Mouse (Mus musculus) kidney, adult 2 months (tissue): ENCODE measurements at regions not wholly inside any gene's neighbourhood (a gene's known extent, or its start where the extent isn't known, plus 50 kb on each side); places are given as distances from the start of the nearest gene placed in this dataset.

Experiments
- DNase-seq: peaks from one replicate; pipeline ENCODE4 v3.0.0; 2021
- H3K27ac ChIP-seq: fragments of 200-500 bp; 2 replicates; pipeline ENCODE4 v1.5.1; 2012; ENCODE audit warnings: low read depth, low read length, control low read depth, inconsistent platforms; ENCODE audit not compliant: insufficient read depth
- H3K27me3 ChIP-seq: fragments of 200-500 bp; replicated peaks from 2 replicates; pipeline ENCODE4 v1.6.1; 2012; ENCODE audit warnings: mild to moderate bottlenecking, moderate library complexity, low read length, inconsistent platforms; ENCODE audit not compliant: control insufficient read depth, insufficient read depth
- H3K36me3 ChIP-seq: fragments of 200-500 bp; 2 replicates; pipeline ENCODE4 v1.6.1; 2012; ENCODE audit warnings: mild to moderate bottlenecking, moderate library complexity, low read length, inconsistent platforms; ENCODE audit not compliant: control insufficient read depth, insufficient read depth
- H3K4me1 ChIP-seq: fragments of 200-500 bp; 2 replicates; pipeline ENCODE4 v1.6.1; 2011; ENCODE audit warnings: low read length; ENCODE audit not compliant: control insufficient read depth, insufficient read depth
- H3K4me3 ChIP-seq: fragments of 200-500 bp; 2 replicates; pipeline ENCODE4 v1.5.1; 2011; ENCODE audit warnings: mild to moderate bottlenecking, low read depth, low read length, control low read depth; ENCODE audit not compliant: insufficient read depth
- CTCF ChIP-seq: fragments of 200-500 bp; conservative IDR thresholded peaks from 2 replicates; pipeline ENCODE4 v1.5.1; 2011; ENCODE audit warnings: low read depth, mild to moderate bottlenecking, control low read depth, low read length, moderate library complexity, mixed read lengths; ENCODE audit not compliant: insufficient read depth, insufficient read length
- POLR2A ChIP-seq: fragments of 200-500 bp; IDR thresholded peaks from one replicate; pipeline ENCODE4 v1.6.1; 2011; ENCODE audit warnings: low read depth, low read length, control low read depth
- WGBS: fragments of 180-500 bp; shearing (Covaris S2); methylation state at CpG from one replicate; pipeline ENCODE4 v1.1.7; 2018; 5-methylcytosine and 5-hydroxymethylcytosine counted together

DNA sequence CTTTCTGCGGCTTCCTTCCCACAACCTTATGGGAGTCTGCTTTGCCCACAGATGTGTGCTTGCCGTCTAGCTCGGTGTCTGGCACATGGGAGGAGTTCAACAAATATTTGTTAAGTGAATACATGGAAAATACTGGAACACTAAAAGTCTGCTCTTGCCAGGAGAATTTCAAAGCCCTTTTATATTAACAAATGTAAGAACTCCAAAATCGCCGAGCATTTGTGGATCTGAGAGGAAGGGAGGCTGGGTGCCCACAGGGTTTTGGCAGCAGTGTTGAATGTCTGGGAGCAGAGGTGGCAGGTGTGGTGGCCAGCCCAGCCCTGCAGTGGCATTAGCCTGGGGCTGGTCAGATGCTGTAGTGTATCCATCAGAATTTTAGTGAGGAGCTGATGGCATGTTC, 281.6 kb downstream of the Tbc1d1 start:
- 76% methylated on average over 5 of the region's 5 CpGs for WGBS
- no peak for DNase-seq
- no peak overlapping the region for H3K4me3 ChIP-seq
- no peaks in the 10 kb centered on the region for H3K36me3 ChIP-seq
- TF ChIP-seq CTCF: no peak
- TF ChIP-seq POLR2A: no peak
- H3K27ac ChIP-seq: no peak overlapping the region
- peaks cover 5% of the 10 kb centered on the region for H3K4me1 ChIP-seq
- no peaks in the 10 kb centered on the region for H3K27me3 ChIP-seq

DNA sequence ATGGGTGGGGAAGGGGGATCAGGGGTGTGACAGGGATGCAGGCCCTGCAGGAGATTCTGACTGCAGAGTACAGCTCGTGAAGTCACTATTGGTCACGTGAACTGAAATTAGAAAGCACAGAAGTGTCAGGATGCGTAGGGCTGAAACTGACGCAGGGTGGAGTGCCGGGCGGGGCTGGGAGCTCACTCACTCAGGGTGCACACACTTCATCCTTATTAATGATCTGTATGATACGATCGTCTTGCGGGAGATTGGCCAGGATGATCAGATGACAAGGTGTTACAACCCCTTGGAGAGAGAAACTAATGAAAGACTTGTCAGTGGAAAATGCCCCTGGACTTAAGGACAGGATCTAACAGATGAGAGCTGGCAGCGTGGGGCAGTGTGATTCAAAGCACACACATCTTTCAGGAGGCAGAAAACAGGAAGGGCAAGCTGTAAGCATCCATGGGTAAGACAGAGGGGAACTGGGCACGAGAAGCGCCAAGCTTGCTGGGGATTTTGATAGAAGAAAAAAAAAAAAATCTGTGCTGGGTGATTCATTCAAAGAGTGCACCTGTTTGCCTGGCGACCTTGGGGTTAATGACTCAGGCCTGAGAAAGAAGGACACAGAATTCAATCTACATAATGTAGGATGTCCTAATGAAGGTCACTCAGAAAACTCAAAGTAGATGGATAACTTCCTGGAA, 282.5 kb downstream of the Tbc1d1 start:
- WGBS: 62% methylated on average over 13 of the region's 13 CpGs
- Histone ChIP-seq H3K27ac (no peak overlapping the region), H3K27me3 (no peaks in the 10 kb centered on the region), H3K36me3 (no peaks in the 10 kb centered on the region), H3K4me3 (no peak overlapping the region), H3K4me1 (peaks cover 5% of the 10 kb centered on the region)
- no peak for DNase-seq
- TF ChIP-seq CTCF: no peak

DNA sequence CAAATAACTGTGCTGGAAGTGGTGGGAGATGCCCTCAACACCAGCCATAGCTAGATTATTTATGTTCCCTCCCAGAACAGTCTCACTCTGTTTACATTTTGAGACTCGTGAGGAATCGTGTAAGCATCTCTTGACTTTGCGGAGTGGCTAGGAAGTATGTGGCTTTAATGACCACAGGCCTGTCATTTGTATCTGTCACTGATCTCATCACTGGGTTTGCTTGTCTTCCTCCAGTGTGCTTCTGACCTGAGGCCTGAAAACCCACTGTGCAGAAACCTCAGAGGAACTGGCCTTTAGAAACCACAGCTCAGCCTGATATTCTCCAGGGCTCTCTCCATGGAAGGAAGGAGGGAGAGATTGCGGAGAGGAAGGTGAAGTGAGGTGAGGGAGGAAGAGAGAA, 291.7 kb downstream of the Tbc1d1 start:
- 83% methylated on average over 4 of the region's 4 CpGs for WGBS
- DNase-seq: no peak
- Histone ChIP-seq H3K36me3 (no peaks in the 10 kb centered on the region), H3K27me3 (no peaks in the 10 kb centered on the region), H3K4me1 (no peaks in the 10 kb centered on the region), H3K4me3 (no peak overlapping the region), H3K27ac (no peak overlapping the region)
- TF ChIP-seq CTCF (no peak), POLR2A (no peak)

- no peak for DNase-seq
- Histone ChIP-seq H3K36me3 (no peaks in the 10 kb centered on the region), H3K4me3 (no peak overlapping the region), H3K27me3 (no peaks in the 10 kb centered on the region), H3K27ac (no peak overlapping the region), H3K4me1 (no peaks in the 10 kb centered on the region)
- 35% methylated on average over 1 of the region's 1 CpGs for WGBS
- TF ChIP-seq CTCF (no peak), POLR2A (no peak)
Observed at GRCm38 (mm10) chr5:64452668-64453334, 296.7 kb downstream of the Tbc1d1 start.

DNA sequence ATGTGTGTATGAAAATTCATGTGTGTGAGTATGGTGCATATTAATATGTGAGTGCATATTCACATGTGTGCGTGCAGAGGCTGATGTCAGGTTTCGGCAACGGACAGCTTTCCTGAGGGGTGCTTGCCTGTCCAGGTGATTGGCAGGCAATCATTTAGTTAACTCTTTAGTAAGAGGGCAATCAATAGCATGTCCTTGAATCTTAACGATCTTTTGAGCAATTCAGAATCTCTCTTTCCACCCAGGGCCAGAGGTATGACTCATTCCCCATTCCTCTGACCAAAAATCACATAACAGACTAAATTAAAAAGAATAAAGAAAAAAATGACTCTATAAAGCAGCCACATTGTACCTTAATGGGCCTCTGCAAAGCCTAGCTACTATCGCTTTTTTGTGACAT, 303.7 kb downstream of the Tbc1d1 start:
- Histone ChIP-seq H3K36me3 (no peaks in the 10 kb centered on the region), H3K27me3 (no peaks in the 10 kb centered on the region), H3K4me1 (no peaks in the 10 kb centered on the region), H3K27ac (no peak overlapping the region), H3K4me3 (no peak overlapping the region)
- 90% methylated on average over 5 of the region's 5 CpGs for WGBS
- no peak for DNase-seq
- TF ChIP-seq POLR2A (no peak), CTCF (no peak)

- H3K4me3 ChIP-seq: no peak overlapping the region
- TF ChIP-seq POLR2A (no peak), CTCF (no peak)
- H3K36me3 ChIP-seq: no peaks in the 10 kb centered on the region
- DNase-seq: no peak
- 97% methylated on average over 1 of the region's 1 CpGs for WGBS
- H3K27ac ChIP-seq: no peak overlapping the region
- no peaks in the 10 kb centered on the region for H3K27me3 ChIP-seq
- no peaks in the 10 kb centered on the region for H3K4me1 ChIP-seq
Observed at GRCm38 (mm10) chr5:64460891-64461290, 304.8 kb downstream of the Tbc1d1 start.

GRCm38 (mm10) chr5:64461592-64461991, 305.5 kb downstream of the Tbc1d1 start:
- Histone ChIP-seq H3K4me1 (no peaks in the 10 kb centered on the region), H3K27me3 (no peaks in the 10 kb centered on the region), H3K4me3 (no peak overlapping the region), H3K36me3 (no peaks in the 10 kb centered on the region), H3K27ac (no peak overlapping the region)
- DNase-seq: no peak
- no peak for TF ChIP-seq CTCF
- TF ChIP-seq POLR2A: no peak
- WGBS: 97% methylated on average over 4 of the region's 4 CpGs

GRCm38 (mm10) chr5:64462411-64462810, 306.3 kb downstream of the Tbc1d1 start:
- Histone ChIP-seq H3K27ac (no peak overlapping the region), H3K27me3 (no peaks in the 10 kb centered on the region), H3K4me1 (no peaks in the 10 kb centered on the region), H3K36me3 (no peaks in the 10 kb centered on the region), H3K4me3 (no peak overlapping the region)
- TF ChIP-seq CTCF (no peak), POLR2A (no peak)
- 65% methylated on average over 3 of the region's 3 CpGs for WGBS
- no peak for DNase-seq
